Mouse (Mus musculus) CH12.LX (cell line): ENCODE measurements at regions not wholly inside any gene's neighbourhood (a gene's known extent, or its start where the extent isn't known, plus 50 kb on each side); places are given as distances from the start of the nearest gene placed in this dataset.

ENCODE experiments used
- CTCF ChIP-seq, 2 experiments: IDR thresholded peaks in 1 of 2; conservative IDR thresholded peaks in 1 of 2; 2 replicates each; pipeline ENCODE4 v1.5.1; 2011 to 2012; ENCODE audit warnings: low read depth in 2 of 2, low read length in 2 of 2, improper control_type of control experiment in 1 of 2, inconsistent platforms in 1 of 2, mild to moderate bottlenecking in 1 of 2, moderate library complexity in 1 of 2
- E2F4 ChIP-seq: IDR thresholded peaks from 2 replicates; pipeline ENCODE4 v1.6.1; 2011; ENCODE audit warnings: low read depth, low read length, improper control_type of control experiment; ENCODE audit not compliant: insufficient replicate concordance
- GABPA ChIP-seq: IDR thresholded peaks from 2 replicates; pipeline ENCODE4 v1.6.1; 2012; ENCODE audit warnings: low read depth, low read length, improper control_type of control experiment, inconsistent platforms; ENCODE audit not compliant: insufficient replicate concordance
- MAFK ChIP-seq: IDR thresholded peaks from 2 replicates; pipeline ENCODE4 v1.6.1; 2011; ENCODE audit warnings: low read length, improper control_type of control experiment; ENCODE audit not compliant: insufficient replicate concordance
- MAZ ChIP-seq: IDR thresholded peaks from 2 replicates; pipeline ENCODE4 v1.6.1; 2012; ENCODE audit warnings: low read depth, mild to moderate bottlenecking, inconsistent platforms, low read length, improper control_type of control experiment, moderate library complexity
- POLR2A ChIP-seq: IDR thresholded peaks from 2 replicates; pipeline ENCODE4 v1.6.1; 2011; ENCODE audit warnings: low read depth, mild to moderate bottlenecking, improper control_type of control experiment, low read length
- SIN3A ChIP-seq: IDR thresholded peaks from 2 replicates; pipeline ENCODE4 v1.6.1; 2012; ENCODE audit warnings: low read length, improper control_type of control experiment, inconsistent platforms
- SMC3 ChIP-seq: IDR thresholded peaks from 2 replicates; pipeline ENCODE4 v1.6.1; 2011; ENCODE audit warnings: low read depth, low read length, improper control_type of control experiment
- ZNF384 ChIP-seq: IDR thresholded peaks from 2 replicates; pipeline ENCODE4 v1.6.1; 2012; ENCODE audit warnings: low read depth, low read length, improper control_type of control experiment, inconsistent platforms

- TF ChIP-seq CTCF (conservative IDR thresholded peaks at IDR 0.05 in 1 of 2, IDR thresholded peaks at IDR 0.05 in 1 of 2; ENCODE audit: low read depth in 2 of 2, low read length in 2 of 2) (no peak), SMC3 (no peak), POLR2A (no peak), SIN3A (no peak), E2F4 (no peak), ZNF384 (no peak), GABPA (no peak), MAFK (no peak), MAZ (no peak)
Measured at GRCm38 (mm10) chr3:50879050-50879449, 345.2 kb upstream of the Noct start.
